Mouse (Mus musculus) G1E (cell line): ENCODE results near the gene Mon1b.

Experiments
- CTCF ChIP-seq: IDR thresholded peaks from 2 replicates; pipeline ENCODE4 v1.5.1; 2012; ENCODE audit warnings: low read depth, low read length, inconsistent platforms, mixed read lengths
- GATA1 ChIP-seq: IDR thresholded peaks from 2 replicates; pipeline ENCODE4 v1.6.1; 2012; ENCODE audit warnings: borderline replicate concordance, low read length, inconsistent platforms, mixed read lengths
- POLR2AphosphoS5 ChIP-seq: IDR thresholded peaks from 2 replicates; pipeline ENCODE4 v1.6.1; 2012; ENCODE audit warnings: low read depth, low read length, inconsistent platforms; ENCODE audit not compliant: insufficient replicate concordance

- no peak for TF ChIP-seq CTCF
- TF ChIP-seq POLR2AphosphoS5 = no peak
- no peak for TF ChIP-seq GATA1
Observed at GRCm38 (mm10) chr8:113643479-113644210, 8.3 kb downstream of the Mon1b start.
